Mouse (Mus musculus): ENCODE results near the gene Akp3.
A peak's percentile ranks its signal among the peaks of the same experiment; 100 is the strongest.

Akp3 gene

DNA sequence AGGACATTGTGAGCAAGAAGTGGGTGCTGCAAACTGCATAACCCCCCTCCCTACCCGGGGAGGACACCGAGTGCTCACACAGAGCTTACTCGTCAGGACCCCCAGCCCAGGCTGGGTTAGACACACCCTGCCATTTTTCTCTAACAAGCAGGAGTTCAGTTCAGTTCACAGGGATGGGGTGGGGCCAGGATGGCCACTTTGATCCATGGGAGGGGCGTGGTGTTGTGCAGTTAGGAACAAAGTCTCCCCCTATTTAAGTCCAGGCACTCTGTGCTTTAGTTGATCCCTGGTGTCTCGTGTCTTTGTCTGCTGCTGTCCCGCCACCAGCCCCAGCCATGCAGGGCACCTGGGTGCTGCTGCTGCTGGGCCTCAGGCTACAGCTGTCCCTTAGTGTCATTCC is at the start of gene Akp3:
Akp3 (plus strand) TSS at position 301 of the 400 bp plus-strand sequence.
- no peak for DNase-seq

DNA sequence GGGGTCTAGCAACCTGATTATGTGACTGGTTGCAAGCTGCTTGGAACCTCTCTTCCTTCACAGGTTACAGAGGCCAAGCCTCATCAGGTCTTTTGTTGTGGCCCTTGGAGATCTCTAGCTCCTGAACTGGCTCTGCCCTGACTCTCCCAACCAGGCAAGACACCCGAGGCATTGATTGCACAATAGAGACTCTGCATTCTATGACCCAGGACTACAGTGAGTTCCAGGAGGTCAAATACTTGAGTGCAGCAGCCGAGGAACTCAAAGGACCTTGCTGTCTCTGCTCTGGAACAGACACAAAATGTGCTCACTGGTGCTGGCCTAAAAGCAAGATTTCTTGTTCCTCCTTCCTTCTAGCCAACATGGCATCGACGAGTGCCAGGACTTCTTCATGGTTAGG is 38.6 kb upstream of the Akp3 start:
- no peak for DNase-seq

DNA sequence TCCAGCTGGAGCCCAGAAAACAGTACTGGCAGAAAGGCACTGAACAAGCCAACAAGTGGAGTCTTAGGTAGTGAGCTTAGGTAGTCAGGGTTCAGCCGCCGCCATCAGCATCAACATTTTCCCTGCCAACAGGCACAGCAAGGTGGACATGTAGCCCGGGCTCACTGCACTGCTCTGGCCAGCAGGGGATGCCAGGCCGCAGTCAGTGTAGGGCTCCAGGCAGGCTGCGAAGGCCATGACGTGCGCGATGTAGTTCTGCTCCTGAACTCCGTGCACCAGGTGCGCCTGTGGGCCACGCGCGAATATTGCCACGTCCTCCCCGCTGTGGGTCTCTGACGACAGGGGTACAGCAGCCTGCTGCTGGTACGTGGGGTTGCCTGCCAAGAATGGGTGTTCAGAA is 37.8 kb upstream of the Akp3 start:
- DNase-seq = no peak

DNA sequence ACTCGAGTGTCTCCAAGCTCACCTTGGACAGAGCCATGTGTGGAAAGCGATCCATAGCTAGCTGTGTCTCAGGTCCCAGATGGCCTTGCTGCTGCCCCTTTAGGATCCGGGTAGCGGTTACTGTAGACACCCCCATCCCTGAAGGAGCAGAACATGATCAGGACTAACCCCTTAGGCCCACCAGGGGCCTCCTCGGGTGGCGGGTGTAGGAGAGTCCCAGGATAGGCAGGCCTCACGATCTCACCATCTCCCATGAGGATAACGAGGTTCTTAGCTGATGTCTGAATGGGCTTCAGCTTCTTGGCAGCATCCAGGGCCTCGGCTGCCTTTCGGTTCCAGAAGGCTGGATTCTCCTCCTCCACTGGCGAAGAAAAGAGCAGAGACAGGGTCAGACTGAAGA is 35.5 kb upstream of the Akp3 start:
- no peak for DNase-seq

DNA sequence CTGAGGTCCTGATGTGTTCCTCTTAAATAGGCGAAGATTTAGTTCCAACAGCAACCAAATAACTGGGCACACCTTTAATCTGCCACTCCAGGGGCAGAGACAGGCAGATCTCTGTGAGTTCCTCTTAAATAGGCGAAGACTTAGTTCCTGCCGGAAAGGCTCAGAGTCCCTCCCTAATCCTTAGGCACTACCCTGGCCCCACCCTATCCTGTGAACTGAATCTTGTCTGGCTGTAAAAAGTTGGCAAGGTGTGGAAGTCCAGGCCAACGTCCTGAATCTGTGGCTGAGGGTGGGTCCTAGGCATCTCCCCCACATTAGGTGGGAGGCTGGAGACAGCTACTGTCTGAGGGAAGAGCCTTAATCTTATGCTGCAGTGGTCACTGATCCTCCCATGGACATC is 34.9 kb upstream of the Akp3 start, which contains the start of gene Alppl2:
Alppl2 (minus strand) TSS at position 101 of the 400 bp plus-strand sequence.
- DNase-seq = no peak

DNA sequence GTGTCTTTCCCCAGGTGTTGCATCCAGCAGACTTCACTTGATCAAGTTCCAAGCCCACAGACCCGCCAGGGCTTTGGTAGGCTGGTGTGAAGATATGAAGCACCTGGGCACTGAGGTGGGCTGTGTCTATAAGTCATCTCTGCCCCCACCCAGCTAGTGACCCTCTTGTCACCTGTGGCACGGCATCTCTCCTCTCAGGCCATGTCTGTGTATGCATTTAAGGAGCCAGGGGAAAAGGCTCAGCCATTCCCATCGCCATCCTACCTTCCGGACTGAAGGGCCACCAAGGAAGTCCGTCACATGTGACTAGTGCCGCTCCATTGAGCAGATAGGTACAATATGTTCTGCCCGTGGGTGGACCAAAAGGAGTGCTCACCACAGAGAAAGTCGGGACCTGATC is 29.1 kb upstream of the Akp3 start:
- no peak for DNase-seq

DNA sequence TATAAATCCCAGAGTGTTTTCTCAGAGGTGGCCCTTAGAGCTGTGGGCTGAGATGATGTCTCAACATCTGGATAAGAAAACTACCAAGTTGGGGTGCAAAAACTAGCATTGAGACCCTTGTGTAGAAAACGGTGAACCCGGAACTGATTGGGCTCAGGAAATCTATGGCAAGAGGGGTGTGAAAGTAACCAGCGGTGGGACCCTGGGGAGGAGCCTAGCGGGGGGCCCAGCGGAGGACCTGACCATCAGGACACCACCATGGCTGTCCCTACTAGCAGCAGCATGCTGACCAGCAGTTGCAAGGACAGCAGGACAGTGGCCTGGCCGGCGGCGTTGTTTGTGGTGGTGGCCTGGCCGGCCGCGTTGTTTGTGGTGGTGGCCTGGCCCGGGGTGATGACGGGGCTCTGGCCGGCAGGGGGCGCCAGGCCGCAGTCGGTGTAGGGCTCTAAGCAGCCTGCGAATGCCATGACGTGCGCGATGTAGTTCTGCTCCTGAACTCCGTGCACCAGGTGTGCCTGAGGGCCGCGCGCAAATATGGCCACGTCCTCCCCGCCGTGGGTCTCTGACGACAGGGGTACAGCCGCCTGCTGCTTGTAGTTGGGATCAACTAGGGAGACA is 26.3 kb upstream of the Akp3 start:
- peak; percentile 9 for DNase-seq

DNA sequence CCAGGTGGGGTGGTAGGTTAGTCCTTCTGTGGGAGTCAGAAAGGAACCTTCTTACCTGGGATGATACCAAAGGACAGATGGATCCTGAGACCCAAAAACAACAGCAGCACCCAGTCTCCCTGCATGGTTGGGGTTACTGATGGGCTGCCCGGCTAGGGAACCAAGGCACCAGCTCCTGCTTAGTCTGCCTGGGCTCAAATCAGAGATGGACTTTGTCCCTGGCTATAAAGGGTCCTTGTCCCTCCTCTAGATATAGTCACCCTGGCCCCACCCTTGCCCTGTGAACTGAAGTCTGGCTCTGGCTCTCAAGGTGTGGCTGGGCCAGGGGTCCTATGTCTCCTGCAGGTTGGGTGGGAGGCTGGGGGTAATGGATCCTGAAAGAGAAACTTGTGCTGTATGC is 23.4 kb upstream of the Akp3 start, which contains the start of gene Alpi:
Alpi (minus strand) TSS at position 196 of the 400 bp plus-strand sequence.
- DNase-seq = no peak

DNA sequence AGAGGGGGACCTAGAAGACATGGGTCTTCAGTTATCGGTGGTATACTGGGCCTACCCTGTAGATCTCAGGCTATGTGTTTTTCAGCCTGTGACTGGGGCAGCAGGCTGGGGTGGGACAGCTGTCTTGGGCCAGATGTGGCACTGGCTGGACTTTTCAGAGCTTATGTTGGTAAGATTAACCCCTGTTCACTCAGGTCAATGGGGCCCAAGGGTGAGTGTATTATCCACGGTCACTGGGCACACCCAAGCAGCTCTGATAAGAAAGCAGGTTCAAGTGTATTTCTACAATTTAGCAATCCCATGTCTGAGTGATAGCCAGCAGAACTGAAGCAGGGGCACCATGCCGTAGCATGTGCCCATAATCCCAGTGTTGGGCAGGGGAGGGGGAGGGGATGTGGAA is 22.7 kb upstream of the Akp3 start:
- DNase-seq = no peak

DNA sequence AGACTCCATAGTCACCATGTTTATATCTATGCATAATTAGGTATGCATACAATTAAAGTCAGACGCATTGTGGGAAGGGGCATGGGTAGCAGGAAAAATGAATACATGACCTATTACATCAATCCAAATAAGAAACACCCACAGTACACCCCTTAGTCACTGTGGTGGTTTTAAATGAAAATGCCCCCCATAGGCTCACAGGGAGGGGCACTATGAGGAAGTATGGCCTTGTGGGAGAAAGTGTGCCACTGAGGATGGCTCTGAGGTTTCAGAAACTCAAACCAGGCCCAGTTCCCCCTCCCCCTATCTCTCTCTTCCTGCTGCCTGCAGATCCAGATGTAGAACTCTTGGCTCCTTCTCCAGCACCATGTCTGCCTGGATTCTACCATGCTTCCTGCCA is 20.8 kb upstream of the Akp3 start:
- DNase-seq = no peak

DNA sequence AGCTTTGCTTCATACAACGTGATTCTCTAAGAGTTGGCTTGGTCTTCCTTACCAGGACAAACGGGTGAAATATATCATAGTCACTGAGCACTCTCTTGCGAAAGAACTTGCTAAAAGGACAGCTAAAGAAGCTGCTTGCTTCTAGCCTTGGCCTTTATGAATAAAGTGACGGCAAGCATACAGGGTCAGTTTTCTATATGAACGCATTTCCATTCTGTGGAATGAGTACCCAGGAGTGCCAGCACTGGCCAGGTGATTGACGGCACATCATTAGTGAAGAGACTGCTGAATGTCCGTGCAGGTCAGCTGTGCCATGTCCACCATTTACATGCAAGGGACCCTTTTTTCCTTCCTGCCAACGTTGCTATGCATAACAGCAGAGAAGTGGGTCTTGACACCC is 18.2 kb upstream of the Akp3 start:
- no peak for DNase-seq

DNA sequence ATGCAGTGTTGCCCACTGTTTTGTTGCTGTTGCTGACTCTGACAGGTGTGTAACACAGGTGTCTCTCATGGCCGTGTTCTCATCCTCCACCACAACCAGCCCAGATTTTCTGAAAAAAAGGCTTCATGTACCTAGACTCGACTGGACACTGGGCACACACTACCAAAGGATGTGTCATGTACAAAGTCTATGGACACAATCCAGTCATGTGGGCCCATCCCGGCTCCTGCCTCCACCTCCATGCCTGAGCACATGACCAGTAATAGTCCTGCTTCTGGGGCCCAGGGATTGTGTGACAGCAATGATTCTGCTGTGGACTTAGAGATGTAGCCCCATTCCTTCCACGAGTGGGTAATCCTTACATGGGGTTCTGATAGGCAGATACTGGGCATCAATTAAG is 16.2 kb upstream of the Akp3 start:
- DNase-seq = no peak

DNA sequence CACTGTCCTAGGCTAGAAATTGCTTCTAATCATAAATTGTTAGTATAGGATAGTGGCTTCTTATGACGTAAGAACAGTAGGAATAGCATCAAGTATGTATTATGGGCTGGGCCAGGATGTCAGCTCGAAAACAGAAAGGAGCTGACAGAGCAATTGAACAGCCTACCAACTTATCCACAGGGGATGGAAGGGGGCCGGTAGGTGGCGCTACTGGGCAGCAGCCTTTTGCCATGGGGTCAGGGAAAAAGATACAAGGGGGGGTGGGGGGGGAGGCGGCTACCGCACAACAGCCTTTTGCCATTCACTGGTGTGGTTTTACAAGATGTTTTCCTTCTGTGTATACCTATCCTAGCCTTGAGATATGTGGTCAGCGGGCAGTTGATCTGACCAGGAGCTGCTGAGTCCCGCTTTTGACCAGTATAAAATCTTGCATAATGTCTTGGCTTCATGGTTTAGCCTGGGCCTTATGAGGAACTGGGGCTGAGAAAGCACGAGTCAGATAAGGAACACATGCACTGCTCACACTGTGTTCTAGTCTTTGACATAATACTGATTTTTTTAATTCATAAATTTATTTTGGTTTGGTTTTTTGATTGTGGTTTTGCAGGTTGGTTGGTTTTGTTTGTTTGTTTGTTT is 12.9 kb upstream of the Akp3 start:
- DNase-seq = no peak

DNA sequence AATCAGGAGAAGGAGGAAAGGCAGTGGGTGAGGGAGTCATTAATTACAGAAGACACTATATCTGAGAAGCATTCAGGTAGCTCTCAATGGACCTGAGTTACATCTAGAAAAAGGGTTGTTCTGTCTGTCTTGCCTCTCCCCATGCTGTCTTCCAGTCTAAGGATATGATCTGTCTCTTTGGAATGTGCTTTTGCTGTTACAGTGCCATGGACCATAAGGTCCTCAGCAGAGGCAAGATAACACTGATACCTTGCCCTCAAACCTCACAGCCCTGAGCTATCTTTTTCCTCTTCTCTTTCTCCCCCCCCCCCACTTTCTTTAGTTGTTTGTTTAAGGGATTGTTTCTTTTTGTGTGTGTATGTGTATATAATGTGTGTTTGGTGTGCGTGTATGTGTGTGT is 10.0 kb upstream of the Akp3 start:
- no peak for DNase-seq

DNA sequence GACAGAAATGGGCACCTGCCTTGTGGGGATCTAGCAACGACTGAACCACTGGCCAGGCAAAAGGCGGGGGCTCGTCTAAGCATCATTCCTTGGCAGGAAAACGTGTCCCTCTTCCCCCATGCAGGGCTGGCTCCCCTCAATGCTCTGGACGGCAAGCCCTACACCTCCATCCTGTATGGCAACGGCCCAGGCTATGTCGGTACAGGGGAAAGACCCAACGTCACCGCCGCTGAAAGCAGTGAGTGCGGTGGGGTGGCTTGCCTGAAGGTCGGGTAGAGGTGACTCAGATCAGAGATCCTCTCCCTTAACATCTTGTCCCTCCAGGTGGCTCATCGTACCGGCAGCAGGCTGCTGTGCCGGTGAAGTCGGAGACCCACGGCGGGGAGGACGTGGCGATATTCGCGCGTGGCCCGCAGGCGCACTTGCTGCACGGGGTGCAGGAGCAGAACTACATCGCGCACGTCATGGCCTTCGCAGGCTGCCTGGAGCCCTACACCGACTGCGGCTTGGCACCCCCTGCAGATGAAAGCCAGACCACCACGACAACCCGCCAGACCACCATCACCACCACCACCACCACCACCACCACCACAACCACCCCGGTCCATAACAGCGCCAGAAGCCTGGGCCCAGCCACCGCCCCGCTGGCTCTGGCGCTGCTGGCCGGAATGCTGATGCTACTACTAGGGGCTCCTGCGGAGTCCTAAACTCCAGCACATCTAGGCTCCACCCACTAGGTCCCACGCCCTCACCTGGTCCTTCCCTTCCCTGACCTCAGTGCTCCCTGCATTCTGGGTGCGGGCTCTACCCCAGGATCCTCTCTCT is 2.6 kb downstream of the Akp3 start:
- DNase-seq = no peak

DNA sequence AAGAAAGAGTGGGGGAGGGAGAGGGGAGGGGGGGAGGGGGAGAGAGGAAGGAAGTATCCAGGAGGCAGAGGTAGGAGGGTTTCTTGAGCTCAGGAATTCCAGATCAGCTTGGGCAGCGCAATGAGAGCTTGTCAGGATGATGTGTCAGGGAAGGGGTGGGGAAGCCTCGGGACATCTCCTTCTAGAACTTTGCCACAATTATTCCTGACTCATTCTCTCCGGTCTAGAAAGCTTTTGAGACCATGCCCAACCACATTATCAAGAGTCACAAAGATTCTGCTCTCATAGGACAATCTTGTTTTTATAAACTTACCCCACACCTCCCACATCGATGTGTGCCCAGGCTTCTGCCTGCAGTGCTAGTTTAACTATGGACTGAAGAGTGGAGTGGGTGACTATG is 7.0 kb downstream of the Akp3 start:
- no peak for DNase-seq

DNA sequence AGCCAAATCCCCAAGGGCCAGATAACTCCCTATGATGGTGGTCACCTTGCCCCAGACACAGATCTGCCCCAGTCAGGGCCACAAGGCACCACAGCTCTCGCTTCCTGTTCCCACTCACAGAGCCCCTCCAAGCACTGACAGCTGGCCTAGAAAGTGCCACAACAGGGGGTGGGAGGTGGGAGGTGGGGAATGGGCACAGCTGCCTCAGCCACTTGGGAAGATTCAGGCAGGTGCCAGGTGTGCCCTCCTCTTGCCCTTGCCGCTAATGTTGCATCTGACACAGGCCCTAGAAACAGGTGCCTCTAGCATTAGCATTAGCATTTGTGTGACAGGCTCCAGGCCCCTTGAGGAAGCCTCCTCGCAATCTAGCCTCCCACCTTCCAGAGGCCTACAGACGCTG is 16.8 kb downstream of the Akp3 start:
- DNase-seq = no peak

DNA sequence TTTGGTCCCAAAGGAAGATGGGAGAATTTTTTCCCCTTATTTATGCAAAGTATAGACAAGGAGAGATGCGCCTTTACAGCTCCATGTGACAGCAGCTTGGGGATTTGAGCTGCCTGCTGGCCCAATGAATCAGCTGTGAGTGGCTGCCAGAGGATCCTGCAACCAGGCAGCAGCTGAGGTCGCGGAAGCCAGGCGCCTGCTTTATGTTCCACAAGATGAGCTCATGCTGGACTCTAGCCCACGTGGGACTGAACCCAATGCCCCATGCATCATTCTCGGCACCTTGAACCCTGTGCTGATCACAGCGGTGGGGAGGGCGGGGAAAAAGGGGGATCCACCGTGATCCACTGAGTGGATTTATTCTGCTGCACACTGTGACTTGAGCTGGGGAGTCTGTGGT is 17.7 kb downstream of the Akp3 start:
- DNase-seq = no peak

DNA sequence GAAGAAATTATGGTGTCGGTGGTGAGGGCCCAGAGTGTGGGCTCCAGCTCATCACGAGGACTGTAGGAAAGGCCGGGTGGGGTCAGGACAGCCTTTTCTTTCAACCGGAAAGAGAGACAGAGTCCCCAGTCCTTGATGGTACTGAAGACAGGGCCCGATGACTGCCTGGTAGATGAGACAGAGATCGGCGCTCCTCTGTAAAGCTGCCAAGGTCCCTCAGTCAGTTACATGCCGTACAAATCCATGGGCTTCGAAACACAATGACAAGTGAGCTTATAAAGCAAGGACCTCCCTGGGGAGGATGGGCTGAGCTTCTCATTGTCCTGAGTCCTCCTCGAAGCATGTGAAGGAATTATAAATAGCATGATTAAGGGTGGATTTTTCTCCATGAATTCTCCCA is 18.4 kb downstream of the Akp3 start:
- DNase-seq = no peak

DNA sequence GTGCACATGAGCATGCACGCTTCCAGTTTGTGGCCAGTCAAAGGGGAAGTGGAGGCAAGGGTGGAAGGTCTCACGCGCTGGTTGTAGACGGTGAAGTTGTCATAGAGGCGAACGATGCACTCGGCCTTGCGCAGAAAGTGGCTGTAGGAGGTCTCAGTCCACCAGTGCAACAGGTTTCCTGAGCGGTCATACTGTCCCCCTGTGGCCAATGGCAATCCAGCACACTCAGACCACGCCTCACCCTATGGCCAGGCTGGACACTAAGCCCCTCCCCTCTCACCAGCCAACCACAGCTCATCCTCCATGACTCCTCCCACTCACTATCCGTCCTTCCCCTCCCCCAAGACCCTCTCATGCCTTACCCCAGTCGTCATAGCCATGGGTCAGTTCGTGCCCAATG is 24.6 kb downstream of the Akp3 start:
- no peak for DNase-seq

DNA sequence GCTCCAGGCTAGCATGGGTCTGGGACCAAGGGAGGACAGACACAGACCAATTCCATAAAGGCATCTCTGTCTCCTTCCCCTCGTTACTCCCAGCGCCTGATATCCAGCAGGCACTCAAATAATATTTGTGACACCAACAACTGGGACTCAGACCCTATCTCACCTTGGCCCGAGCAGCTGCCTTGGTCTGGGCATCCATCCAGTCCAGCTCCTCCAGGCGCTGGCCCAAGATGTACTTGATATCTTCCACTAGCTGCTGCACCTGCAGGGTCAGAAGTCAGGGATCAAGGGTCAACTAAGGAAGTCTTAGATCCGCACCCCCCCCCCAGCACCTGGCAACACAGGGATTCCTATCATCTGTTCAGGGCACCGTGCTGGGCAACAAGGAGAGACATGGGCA is 26.5 kb downstream of the Akp3 start:
- DNase-seq = no peak

DNA sequence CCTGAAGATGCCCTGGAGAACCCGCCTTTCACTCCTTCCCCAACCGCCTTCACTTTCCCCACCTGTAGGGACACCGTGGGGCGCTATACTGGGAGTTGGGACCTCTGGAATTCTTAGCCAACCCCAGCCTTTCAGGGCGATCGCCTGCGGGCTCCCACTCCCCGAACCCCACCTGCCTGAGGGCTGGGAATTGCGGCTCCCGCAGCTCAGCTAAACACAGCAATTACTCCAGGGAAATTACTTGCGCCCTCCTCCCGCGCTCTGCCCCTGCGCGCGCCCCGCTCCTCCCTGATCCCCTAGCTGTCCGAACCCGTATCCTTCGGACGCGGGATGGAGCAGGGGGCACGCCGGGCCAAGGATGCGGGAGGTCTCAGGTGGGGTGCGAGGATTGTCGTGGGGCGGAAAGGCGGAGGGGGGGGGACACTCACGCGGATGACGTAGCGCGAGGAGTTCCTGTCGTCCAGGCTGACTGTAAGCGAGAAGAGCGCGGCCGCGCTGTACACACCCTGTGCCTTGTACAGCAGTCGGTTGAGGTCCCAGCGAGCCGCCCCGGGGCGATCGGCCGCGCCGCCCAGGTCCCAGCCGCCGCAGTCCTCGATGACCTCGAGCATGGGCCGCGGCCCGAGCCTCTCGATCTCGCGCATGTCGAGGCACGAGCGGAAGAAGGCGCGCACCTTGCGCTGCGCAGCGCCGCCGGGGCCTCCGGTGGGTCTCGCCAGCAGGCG is 29.2 kb downstream of the Akp3 start:
- DNase-seq = no peak

DNA sequence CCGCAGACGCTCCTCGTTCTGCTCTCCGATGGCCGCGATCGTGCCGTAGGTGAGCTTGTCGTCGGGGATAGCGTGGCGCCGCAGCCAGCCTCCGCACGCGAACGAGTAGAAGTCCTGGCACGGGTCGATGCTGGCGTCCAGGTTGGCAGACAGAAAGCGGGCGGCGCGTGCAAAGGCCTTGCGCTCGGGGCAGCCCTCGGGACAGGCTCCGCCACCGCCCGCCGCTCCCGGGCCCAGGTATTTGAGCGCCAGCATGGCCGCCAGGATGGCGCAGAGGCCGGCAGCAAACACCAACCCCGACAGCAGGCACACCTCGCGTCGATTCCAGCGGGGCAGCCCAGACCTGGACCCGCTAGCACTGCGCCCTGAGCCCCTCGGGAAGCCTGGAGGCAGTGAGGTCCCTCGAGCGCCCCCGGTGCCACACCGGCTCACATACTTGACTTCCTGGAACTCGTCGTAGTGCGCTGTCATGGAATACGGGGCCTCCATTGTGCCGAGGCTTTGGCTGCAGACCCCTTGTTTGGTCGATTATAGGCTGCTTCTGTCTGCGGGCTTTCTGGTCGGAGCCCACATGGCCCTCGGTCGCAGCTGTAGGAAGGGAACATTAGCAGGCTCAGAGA is 29.8 kb downstream of the Akp3 start:
- DNase-seq = no peak

All from cerebellum, adult 11 months (tissue).